Mouse (Mus musculus): ENCODE results near the gene Gm21976. TPM values are rescaled to one million over a fixed set of nuclear protein-coding genes. Genes with fewer than 3 reads are reported as not detected.

The Gm21976 gene
- total and polyA plus RNA-seq, 2 experiments from 2014 or later: not detected

DNA sequence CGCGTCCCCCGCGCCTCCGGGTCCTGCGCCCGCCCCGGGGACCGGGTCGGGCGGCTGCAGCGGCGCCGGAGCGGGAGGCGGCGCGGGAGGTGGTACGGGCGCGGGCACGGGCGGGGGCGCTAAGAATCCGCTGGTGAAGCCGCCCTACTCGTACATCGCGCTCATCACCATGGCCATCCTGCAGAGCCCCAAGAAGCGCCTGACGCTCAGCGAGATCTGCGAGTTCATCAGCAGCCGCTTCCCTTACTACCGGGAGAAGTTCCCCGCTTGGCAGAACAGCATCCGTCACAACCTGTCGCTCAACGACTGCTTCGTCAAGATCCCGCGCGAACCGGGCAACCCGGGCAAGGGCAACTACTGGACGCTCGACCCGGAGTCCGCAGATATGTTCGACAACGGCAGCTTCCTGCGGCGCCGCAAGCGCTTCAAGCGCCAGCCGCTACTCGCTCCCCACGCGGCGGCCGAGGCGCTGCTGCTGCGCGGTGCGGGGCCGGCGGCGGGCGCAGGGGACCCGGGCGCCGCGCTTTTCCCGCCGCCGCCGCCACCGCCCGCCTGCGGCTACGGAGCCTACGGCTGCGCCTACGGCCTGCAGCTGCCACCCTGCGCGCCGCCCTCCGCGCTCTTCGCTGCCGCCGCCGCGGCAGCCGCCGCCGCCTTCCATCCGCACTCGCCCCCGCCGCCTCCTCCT lies 75.3 kb downstream of the Gm21976 start:
- DNase-seq (ENCODE audit: low spot score) (no peak), ATAC-seq (ENCODE audit: insufficient read depth, low read depth) (peak; percentile 9; the same call in 1 of the 2 replicates)
- Histone ChIP-seq H3K9me3 (replicated peaks; ENCODE audit: control insufficient read depth, low read length) (no peaks in the 10 kb centered on the region), H3K27ac (ENCODE audit: low read depth) (no peak overlapping the region), H3K27me3 (ENCODE audit: control insufficient read depth, insufficient read depth, low read length) (peaks cover 97% of the 10 kb centered on the region), H3K9ac (replicated peaks; ENCODE audit: low read depth, low read length) (no peak overlapping the region), H3K4me3 (ENCODE audit: low read depth, low read length) (peak overlapping the region; percentile 49), H3K4me2 (ENCODE audit: low read depth, low read length) (peak overlapping the region; percentile 67), H3K4me1 (ENCODE audit: control insufficient read depth, insufficient read depth) (0 out of 2 replicates have a peak, but pooled peaks cover 4% of the 10 kb centered on the region), H3K36me3 (replicated peaks; ENCODE audit: control insufficient read depth, insufficient read depth, low read length) (no peaks in the 10 kb centered on the region)
- 1% methylated on average over 75 of the region's 102 CpGs for WGBS
- TF ChIP-seq EP300 (IDR thresholded peaks at IDR 0.05; ENCODE audit: low read depth) (no peak), CTCF (IDR thresholded peaks at IDR 0.05; ENCODE audit: low read depth) (no peak)

DNA sequence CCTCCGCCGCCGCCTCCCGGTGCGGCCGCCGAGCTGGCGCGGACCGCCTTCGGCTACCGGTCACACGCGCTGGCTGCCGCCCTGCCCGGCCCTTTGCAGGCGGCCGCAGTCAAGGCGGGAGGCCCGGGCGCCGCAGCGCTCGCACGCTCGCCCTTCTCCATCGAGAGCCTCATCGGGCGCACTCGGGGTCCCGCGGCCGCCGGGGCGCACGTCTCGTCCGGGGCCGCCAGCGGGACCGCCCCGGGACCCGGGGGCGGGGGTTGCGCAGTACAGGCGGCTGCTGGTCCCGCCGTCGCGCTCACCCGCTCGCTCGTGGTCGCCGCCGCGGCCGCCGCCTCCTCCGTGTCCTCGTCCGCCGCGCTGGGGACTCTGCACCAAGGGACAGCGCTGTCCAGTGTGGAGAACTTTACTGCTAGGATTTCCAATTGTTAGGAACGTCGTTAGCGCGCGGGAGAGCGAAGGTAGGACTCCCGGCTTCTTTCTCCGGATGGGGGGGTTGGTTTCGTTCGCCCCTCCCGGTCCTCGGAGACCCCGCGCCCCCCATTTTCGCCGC lies 75.9 kb downstream of the Gm21976 start:
- ATAC-seq (ENCODE audit: insufficient read depth, low read depth): 0 out of 2 replicates have a peak, but pooled peaks have one; percentile 50
- peak overlapping the region; percentile 67 for H3K4me2 ChIP-seq (ENCODE audit: low read depth, low read length)
- WGBS: 1% methylated on average over 49 of the region's 81 CpGs
- peak overlapping the region; percentile 49 for H3K4me3 ChIP-seq (ENCODE audit: low read depth, low read length)
- H3K4me1 ChIP-seq (ENCODE audit: control insufficient read depth, insufficient read depth): 0 out of 2 replicates have a peak, but pooled peaks cover 4% of the 10 kb centered on the region
- H3K36me3 ChIP-seq (replicated peaks; ENCODE audit: control insufficient read depth, insufficient read depth, low read length): no peaks in the 10 kb centered on the region
- no peak for TF ChIP-seq CTCF (IDR thresholded peaks at IDR 0.05; ENCODE audit: low read depth)
- no peak for TF ChIP-seq EP300 (IDR thresholded peaks at IDR 0.05; ENCODE audit: low read depth)
- H3K27ac ChIP-seq (ENCODE audit: low read depth): no peak overlapping the region
- no peaks in the 10 kb centered on the region for H3K9me3 ChIP-seq (replicated peaks; ENCODE audit: control insufficient read depth, low read length)
- H3K9ac ChIP-seq (replicated peaks; ENCODE audit: low read depth, low read length): no peak overlapping the region
- no peak for DNase-seq (ENCODE audit: low spot score)
- peaks cover 97% of the 10 kb centered on the region for H3K27me3 ChIP-seq (ENCODE audit: control insufficient read depth, insufficient read depth, low read length)

DNA sequence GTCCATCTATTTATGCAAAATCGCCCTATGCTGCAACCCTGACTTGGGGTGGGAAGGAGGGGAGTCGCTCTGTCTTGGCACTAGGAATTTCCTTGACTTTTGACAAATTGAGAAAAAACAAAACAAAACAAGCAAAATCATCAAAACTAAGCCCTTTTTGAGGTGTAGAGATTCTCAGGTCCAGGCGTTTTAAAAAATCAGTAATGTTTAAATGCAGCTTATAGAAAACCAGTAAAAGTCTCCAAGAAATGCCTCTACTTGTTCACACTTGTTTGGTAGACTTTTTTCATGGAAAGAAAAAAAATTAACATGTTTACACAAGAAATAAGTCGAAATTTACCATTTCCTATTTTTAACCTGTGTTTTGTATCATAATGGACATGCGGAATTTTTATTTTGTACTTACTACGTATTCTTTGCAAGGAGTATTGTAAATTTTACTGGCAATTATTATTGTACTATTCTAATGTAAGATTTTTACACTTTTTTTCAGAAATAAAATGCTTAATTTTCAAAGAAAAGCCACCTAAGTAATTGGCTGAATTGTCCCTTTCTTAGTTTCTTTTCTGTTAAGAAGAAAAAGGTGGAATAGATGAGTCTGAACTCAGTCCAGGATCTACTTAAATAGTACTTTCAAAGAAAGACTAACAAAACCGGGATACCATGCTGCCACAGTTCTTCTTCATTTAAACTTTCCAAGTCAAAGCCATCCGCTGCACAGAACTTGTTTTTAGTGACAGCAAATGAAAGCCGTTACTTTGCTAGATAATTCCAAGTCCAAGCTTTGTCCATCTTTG lies 76.7 kb downstream of the Gm21976 start:
- Histone ChIP-seq H3K4me2 (ENCODE audit: low read depth, low read length) (no peak overlapping the region), H3K4me3 (ENCODE audit: low read depth, low read length) (peak overlapping the region; percentile 49)

More for the DNA sequence above, 76.7 kb downstream of the Gm21976 start:
- WGBS: 12% methylated on average over 9 of the region's 9 CpGs
- Histone ChIP-seq H3K9ac (replicated peaks; ENCODE audit: low read depth, low read length) (no peak overlapping the region), H3K27ac (ENCODE audit: low read depth) (no peak overlapping the region), H3K36me3 (replicated peaks; ENCODE audit: control insufficient read depth, insufficient read depth, low read length) (no peaks in the 10 kb centered on the region), H3K4me1 (ENCODE audit: control insufficient read depth, insufficient read depth) (0 out of 2 replicates have a peak, but pooled peaks cover 4% of the 10 kb centered on the region), H3K9me3 (replicated peaks; ENCODE audit: control insufficient read depth, low read length) (no peaks in the 10 kb centered on the region), H3K27me3 (ENCODE audit: control insufficient read depth, insufficient read depth, low read length) (peaks cover 97% of the 10 kb centered on the region)
- DNase-seq (ENCODE audit: low spot score) (peak; percentile 27), ATAC-seq (ENCODE audit: insufficient read depth, low read depth) (no peak)
- TF ChIP-seq CTCF (IDR thresholded peaks at IDR 0.05; ENCODE audit: low read depth): no peak
- TF ChIP-seq EP300 (IDR thresholded peaks at IDR 0.05; ENCODE audit: low read depth): no peak

Other genes starting within 250 kb of the Gm21976 start
- gene Arhgef28, start 73.4 kb upstream of the Gm21976 start, total RNA-seq (2014; rRNA removed; ENCODE audit: low replicate concordance): 10.5 and 16.2 TPM in 2 replicates
- 6.9 and 7.2 TPM in 2 replicates for gene Arhgef28, start 73.4 kb upstream of the Gm21976 start, polyA plus RNA-seq (2015; fragmentation: Nextera tagmentation; extraction: Ambion mirVana)
- gene Utp15, start 16.8 kb upstream of the Gm21976 start, total RNA-seq (2014; rRNA removed; ENCODE audit: low replicate concordance): 8.5 and 13.9 TPM in 2 replicates
- 6.5 and 7.7 TPM in 2 replicates for gene Utp15, start 16.8 kb upstream of the Gm21976 start, polyA plus RNA-seq (2015; fragmentation: Nextera tagmentation; extraction: Ambion mirVana)
- 12.3 and 40.9 TPM in 2 replicates for gene Ankra2, start 16.8 kb upstream of the Gm21976 start, total RNA-seq (2014; rRNA removed; ENCODE audit: low replicate concordance)
- gene Ankra2, start 16.8 kb upstream of the Gm21976 start, polyA plus RNA-seq (2015; fragmentation: Nextera tagmentation; extraction: Ambion mirVana): 18.5 and 19.3 TPM in 2 replicates
- 208 and 210 TPM in 2 replicates for gene Btf3, start 37.1 kb downstream of the Gm21976 start, total RNA-seq (2014; rRNA removed; ENCODE audit: low replicate concordance)
- gene Btf3, start 37.1 kb downstream of the Gm21976 start, polyA plus RNA-seq (2015; fragmentation: Nextera tagmentation; extraction: Ambion mirVana): 384 and 393 TPM in 2 replicates
- gene Foxd1, start 74.4 kb downstream of the Gm21976 start, total RNA-seq (2014; rRNA removed; ENCODE audit: low replicate concordance): not detected in 2 replicates
- not detected in 2 replicates for gene Foxd1, start 74.4 kb downstream of the Gm21976 start, polyA plus RNA-seq (2015; fragmentation: Nextera tagmentation; extraction: Ambion mirVana)
- gene Gm10320, start 212.1 kb downstream of the Gm21976 start, total RNA-seq (2014; rRNA removed; ENCODE audit: low replicate concordance): 13.1 TPM in 1 of 2 replicates, not detected in the other
- gene Gm10320, start 212.1 kb downstream of the Gm21976 start, polyA plus RNA-seq (2015; fragmentation: Nextera tagmentation; extraction: Ambion mirVana): 0.27 and 0.66 TPM in 2 replicates

All from heart, postnatal 0 days (tissue).